Mouse (Mus musculus) kidney, adult 18-20 months (tissue): Measurements from ENCODE around the gene Ppp1r15a.
A peak's percentile ranks its signal among the peaks of the same experiment; 100 is the strongest.
"Not testable (repeated sequence)": the region's sequence is repeated elsewhere in the genome, so short reads cannot be mapped to it uniquely, and the experiment has no call there.

Experiments used
- DNase-seq: peaks from one replicate; pipeline ENCODE4 v3.0.0; 2021

Gene Ppp1r15a

DNA sequence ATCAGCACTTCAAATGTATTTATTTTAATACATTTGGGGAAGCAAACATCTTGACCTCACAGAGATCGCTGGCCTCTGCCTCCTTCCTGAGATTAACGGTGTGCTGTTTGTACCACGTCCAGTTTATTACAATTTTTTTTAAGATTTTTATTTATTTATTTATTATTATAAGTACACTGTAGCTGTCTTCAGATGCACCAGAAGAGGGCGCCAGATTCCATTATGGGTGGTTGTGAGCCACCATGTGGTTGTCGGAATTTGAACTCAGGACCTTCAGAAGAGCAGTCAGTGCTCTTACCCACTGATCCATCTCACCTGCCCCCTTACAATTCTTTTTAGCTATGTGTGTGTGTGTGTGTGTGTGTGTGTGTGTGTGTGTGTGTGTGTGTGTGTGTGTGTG lies 9.2 kb downstream of the Ppp1r15a start:
- not testable (repeated sequence) for DNase-seq

DNA sequence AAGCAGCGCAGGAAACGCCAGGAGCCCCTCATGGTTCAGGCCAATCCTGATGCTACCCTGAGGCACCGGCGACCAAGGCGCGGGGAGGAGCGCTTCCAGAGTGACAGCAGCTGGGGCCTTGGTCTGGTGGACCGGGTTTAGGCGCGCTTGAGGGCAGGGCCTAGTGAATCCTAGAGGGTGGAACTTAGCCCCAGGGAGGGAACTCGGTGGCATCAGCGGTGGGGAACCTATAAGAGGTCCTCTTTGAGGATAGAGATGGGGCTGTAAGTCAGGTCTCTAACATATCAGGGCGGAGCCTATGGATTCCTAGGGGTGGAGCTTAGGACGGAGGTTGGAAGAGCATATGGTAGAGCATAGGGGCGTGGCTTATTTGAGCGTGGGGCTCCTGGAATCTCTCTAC lies 10.6 kb downstream of the Ppp1r15a start:
- no peak for DNase-seq

DNA sequence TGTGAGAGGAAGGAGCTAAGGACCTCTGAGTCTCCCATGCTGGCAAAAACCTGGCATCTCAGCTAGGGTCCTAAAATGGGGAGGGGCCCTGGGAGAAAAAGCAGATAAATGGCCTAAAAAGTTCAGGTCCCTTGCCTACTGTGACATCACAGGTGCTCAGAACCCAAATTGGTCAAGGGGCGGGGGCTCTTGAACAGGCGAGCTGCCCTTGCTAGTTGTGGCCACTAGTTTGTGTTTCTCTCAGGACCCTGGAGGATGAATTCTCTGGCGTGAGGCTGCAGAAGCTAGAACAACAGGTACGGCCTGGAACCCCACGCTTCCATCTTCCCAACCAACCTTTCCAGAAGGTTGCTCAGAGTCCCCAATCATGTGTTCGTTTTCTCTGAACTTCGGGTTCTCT lies 11.7 kb downstream of the Ppp1r15a start:
- DNase-seq: no peak

DNA sequence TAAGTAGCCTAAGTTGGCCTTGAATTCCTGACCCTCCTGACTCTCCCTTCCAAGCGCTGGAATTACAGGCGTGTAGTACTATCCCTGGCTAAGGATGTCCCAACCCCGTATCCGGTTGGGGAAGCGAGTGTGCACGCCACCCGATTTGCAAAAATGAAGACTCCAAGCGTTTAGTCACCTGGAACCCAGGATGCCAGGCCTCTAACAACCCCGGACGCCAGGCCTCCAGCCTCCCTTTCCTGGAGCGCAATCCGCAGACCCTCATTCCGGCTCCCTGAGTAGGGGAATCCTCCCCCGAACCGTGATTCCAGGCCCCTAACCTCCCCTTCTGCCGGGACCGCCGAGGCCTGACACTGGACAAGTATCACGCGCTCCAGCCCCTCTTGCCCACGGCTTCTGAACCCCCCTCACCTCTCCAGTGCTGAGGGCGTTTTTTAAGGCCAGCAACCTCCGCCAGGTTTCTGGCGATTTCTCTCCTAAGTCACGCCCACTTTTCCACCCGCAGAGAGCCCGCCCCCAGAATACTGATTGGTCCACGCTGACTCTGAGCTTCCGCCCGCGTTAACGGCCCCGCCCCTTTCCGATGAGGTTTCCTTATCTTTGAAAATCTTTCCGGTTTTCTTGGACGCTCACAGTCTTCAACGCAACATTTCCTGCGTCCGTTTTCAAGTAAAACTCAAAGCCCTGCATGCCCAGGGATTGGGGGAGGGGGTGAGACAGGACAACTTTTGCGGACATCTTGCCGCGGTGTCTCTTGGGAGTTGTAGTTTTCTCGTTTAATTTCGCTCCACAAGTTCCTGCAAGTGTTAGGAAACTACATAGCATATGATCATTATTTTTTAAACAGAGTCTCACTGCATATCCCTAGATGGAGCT lies 15.9 kb downstream of the Ppp1r15a start, which contains the start of gene Nucb1:
Gene Nucb1, minus strand, starts transcription at position 495 of the 876 bp plus-strand sequence.
- DNase-seq: peak; percentile 96

DNA sequence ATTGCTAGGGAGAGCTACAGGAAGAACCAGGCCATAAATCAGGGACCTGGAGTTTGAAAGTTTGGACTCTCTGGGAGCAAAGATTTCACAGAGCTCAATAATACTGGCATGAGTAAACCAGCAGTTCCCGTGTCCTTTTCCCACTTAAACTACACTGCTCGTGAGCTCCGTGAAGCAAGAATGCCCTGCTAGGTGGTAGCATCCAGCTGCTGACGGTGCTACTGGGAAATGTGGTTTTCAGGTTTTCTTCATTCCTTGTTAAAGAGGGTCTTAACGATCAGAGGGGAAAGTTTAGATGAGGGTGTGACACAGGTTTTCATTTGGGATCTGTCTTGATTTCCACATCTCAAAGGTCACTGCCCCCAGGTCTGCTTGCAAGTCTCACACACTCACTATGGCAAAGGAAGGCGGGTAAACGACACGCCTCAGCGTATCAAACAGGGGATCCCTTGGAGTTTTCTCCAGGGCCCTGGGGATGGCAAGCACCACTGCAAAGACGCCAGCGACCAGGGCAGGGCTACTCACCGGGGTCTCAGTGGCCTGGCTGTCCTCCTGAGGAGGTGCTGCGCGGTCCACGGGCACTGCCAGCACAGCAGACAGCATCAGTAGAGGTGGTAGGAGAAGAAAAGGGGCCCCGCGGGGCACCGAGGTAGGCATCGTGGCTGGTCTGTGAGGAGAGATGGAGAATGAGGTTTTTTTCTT lies 16.7 kb downstream of the Ppp1r15a start:
- DNase-seq: no peak

DNA sequence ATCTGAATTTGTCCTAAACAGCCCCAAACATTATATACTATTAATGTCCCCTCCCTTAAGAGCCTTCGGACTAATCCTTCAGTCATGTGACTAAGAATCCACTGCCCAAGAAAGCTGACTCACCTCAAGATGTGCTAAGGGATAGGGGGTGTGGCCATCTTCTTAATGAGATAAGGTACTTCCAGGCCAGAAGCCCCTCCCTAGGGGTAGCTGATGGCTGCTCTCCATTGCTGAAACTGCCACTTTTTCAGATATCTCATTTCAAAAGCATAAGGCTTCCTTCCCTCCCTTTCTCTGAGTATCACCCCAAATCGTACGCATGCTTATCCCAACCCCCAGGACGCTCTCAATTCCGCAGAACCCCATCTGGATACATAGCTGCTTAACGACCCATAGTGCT lies 17.5 kb downstream of the Ppp1r15a start:
- DNase-seq: no peak

DNA sequence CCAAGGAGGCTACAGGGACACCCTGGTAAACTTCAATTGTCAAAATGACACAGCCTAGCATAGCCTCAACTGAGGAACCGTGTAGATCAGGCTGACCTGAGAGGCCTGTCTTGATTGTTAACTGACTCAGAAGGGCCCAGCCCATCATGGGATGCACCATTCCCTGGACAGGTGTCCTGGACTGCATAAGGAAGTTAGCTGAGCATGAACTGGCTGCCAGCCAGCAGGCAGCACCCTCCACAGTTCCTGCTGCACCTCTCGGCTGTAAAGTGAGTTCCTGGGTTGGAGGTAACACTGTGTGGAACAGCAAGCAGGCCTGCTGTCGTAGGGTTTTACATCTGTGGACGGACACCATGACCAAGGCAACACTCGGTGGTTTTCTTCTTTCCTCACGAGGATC lies 18.5 kb downstream of the Ppp1r15a start:
- DNase-seq: peak; percentile 40

DNA sequence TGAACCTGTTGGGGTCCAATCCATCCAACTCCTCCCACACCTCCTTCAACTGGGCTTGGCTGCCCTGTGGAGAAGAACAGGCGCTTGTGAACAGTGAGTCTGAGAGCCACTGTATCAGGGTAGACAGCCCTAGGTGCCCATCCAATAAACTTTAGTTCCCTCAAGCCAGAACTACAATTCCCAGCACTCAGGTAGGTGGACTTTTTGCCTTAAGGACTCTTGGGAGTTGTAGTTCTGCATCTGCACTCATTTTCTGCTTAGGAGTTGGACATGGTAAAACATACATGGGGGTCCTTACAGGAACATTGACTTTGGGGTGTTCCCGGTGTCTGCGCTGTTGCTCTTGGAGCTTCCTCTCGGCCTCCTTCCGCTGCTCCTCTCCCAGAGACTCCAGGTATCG lies 27.6 kb downstream of the Ppp1r15a start:
- DNase-seq: no peak

DNA sequence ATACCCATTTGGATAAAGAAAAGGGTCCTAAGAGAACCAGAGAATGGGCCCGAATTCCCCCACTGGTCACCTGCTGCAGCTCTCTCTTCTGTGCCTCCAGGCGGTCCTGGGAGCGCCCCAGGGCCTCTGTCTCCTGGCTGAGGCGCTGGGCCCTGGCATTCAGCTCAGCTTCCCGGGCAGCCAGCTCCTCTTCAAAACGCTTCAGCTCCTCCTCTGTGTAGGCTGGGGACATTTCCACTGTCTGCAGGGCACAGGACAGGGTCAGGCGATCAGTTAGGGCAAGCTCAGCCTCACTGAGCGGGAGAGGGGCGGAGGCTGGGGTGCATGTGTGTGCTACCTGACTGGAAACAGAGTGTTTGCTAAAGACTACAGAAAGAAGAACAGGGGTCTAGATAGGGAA lies 31.5 kb downstream of the Ppp1r15a start:
- DNase-seq: no peak

DNA sequence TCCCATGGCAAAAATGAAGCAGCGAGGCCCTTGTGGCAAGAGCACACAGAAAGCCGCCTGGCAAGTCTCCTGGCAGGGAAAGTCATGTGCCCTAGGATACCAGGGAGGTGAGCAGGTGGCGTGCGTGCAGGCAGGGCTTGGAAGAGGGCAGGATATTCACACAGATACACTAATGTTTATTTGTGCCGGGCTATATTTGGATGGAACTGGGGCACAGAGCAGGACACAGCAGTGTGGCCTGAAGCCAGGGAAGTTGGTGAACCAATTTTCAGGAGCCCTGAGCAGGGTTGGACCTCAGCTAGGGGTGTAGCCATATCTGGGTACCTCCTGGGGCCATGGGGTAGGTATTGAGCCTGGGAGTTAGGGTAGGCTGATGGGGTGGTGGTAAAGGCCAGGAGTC lies 33.1 kb downstream of the Ppp1r15a start:
- DNase-seq: no peak

DNA sequence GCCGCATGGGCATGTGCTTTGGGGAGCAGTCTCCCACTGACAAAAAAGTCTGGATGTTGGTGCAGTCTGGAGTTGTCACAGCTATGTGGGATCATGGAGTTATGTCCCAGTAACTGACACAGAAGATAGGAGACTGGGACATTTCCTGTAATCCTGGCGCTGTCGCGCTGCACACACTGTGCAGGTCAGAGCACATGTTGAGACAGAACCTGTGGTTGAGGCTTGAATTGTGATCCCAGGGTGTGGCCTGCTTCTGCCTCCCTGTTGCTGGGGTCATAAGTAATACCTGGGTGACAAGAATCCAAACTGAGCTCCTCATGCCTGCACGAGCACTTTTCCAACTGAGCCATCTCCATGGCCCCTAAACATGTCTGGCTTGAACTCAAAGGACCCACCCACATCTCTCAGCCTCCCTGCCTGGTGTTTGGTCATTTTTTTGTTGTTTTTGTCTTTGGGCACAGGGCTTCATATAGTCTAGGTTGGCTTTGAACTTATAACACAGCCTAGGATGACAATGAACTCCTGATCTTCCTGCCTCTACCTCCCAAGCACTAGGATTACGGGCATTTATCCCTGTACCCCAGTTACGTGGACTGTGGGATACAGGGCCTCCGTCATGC lies 33.7 kb downstream of the Ppp1r15a start:
- DNase-seq: no peak

DNA sequence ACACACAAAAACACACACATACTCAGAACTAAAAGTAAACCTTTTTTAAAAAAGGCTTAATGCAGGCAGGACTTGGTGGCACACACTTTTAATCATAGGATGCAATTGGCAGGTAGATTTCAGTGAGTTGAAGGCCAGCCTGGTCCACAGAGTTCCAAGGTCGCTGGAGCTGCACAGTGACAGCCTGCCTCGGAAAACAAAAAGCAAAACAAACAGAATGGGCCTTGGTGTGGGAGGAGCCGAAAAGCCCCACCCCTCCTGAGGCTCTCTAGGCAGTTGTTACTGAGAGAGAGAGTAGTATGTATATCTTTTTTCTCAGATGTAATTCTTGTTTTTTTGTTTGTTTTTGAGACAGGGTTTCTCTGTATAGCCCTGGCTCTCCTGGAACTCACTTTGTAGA lies 34.8 kb downstream of the Ppp1r15a start:
- peak; percentile 54 for DNase-seq

DNA sequence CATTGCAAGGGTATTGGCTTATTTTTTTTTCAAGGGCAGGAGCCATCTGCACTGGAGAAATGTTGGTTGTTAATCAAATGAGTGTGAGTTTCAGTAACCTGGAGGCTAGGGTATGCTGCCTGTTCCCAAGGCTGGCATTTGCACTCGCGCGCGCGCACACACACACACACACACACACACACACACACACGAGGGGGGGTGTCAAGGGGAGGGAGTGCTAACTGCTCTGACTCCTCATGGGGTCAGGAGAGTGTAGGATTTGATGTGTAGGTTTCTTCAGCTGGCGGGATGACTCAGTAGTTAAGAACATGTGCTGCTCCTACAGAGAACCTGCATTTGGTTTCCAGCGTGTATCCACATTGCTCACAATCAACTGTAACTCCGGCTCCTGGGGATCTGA lies 35.2 kb downstream of the Ppp1r15a start:
- DNase-seq: peak; percentile 18

DNA sequence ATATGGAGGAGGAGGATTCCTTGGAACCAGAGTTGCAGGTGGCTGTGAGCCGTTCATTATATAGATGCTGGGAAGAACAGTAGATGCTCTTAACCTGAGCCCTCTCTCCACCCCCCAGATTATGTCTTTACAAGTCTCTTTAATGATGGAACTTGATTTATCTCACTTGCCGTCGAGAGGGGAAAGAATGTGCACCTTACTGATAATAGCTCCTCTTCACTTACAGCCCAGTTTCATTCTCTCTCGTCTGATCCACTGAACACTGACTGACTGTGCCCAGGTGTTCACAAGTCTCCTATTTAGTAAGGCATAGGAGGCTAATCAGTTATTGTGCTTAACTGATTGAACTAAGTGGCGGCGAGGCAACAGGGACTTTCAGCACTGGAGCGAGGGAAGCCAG lies 36.5 kb downstream of the Ppp1r15a start:
- DNase-seq: no peak

DNA sequence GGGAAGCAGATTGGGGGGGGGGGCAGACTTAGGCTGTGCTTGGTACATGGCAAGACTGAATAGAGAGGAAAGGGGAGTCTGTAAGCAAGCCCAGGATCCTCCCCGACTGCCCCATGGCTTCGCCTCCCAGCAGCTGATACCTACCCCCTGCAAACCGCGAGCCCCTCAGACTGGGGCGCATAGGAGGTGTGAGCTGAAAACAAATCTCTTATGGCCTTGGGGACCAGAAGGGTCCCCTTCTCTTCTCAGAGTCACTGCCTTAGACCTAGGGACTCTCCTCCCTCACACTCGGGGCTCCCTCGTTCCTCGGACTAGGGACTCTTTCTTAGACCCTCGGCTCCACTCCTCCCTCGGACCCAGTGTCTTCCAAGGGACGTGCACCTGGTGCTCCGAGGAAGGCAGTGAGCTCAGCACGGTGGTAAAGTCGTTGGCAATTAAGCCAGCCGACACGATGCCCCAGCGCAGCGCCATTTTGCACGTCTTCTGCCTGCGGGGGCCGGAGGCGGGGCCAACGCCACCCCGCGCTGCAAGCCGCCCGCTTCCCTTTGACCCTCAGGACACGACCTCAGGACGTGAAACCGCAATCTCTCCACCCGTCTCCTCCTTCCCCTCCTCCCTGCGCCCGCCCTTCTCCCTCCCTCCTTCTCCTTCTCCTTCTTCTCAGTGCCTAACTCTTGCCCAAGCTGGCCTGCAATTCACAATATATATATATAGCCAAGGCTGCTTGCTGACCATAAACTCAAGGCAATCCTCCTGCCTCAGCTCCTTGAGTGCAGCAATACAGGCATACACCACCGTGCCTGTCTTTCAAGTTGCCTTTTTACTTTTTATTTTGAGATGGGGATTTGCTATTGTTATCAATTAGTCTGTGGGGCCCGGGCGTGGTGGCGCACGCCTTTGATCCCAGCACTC lies 37.5 kb downstream of the Ppp1r15a start, which contains the start of gene Dhdh:
Gene Dhdh, minus strand, starts transcription at position 513 of the 912 bp plus-strand sequence.
- peak; percentile 67 for DNase-seq

DNA sequence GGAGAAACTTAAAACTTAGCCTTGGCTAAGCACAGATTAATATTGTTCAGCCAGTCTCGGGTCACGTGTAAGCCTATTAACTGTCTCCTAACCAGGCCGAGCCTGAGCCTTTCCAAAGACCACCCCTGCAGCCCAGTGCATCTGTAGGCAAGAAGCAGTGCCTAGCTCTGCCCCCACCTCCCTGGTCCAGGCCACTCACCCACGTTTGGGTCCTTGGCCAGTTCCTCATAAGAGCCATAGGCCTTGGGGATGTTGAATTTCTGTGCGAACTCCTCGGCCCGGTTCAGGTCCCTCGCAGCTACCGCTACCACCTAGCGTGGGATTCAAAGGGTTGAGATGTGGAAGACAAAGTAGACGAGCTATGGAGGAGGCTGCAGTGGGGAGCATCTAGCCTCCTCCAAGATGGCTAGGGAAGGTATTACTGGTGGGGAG lies 38.2 kb downstream of the Ppp1r15a start:
- DNase-seq: no peak

DNA sequence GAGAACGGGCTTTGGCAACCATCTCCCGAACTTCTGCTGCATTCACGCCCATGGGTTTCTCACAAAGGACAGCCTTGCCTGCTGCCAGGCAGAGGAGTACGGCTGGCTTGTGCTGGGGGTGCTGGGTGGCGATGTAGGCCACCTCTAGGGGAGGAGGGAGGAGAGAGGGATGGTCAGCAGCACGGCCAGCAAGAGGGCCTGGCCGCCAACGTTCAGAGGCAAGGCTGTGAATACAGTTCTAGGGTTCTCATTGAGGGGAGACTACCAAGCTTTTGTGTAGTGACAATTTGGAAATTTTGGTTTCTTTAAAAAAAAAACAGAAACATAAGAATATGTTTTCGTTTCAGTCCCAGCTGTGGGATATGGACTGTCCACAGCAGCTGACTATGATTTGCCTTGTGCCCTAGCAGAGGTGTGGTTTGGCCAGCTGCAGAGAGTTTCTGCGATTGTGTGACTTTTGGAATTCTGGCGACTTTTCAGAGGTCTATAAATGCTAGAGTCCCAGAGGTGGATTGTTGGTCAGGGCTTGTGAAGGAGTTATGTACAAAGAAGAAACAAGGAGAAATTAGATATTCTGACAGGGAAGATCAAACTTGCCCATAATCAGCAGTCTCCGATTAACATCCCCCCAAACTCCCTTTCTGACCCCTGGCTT lies 39.2 kb downstream of the Ppp1r15a start, which contains the start of gene Gm45808:
Gene Gm45808, minus strand, starts transcription at position 51 of the 655 bp plus-strand sequence.
- no peak for DNase-seq

DNA sequence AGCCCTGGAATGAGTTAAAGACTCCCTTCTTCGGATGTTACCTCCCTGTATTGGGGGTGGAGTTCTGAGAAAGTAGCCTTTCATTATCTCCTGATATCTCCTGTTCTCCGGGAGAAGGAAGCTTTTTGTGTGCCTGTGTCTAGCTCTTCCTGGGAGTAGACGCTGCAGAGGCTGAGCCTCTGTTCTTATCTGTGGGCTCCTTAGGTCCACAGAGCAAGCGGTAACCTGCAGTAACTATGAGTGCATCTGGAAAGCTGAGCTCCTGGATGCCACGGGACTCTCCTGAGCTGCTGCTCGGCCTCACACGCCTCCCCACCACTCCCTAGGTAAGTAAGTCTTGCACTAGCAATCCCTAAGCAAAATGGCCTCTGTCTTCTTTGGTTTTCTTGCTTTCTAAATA lies 39.9 kb downstream of the Ppp1r15a start:
- DNase-seq: no peak

DNA sequence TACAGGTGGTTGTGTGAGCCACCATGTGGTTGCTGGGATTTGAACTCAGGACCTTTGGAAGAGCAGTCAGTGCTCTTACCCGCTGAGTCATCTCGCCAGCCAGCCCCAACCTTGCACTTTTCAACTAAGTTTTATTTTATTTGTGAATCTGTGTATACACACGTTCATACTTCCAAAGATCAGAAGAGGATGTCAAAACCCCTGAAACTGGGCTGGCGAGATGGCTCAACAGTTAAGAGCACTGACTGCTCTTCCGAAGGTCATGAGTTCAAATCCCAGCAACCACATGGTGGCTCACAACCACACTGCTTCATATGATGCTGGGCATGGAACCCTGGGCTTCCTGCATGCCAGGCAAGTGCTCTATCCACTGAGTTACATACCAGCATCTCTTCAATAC lies 41.1 kb downstream of the Ppp1r15a start:
- not testable (repeated sequence) for DNase-seq

DNA sequence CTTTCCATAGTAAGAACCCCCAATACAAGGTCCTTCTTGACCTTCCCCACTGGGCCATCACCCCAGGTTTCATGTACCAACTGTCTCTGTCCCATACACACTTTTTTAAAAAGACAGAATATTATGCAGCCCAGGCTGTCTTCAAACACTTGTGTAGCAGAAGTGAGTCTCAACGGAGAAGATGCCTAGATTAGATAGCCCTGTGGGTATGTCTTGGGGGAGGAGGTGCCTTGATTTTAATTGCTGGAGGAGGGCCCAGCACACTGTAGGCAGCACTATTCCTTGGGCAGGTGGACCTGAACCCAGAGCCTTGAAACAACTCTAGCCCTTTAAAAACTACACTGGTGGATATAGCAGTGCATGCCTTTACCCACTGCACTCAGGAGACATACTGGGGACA lies 43.9 kb downstream of the Ppp1r15a start:
- DNase-seq: no peak

DNA sequence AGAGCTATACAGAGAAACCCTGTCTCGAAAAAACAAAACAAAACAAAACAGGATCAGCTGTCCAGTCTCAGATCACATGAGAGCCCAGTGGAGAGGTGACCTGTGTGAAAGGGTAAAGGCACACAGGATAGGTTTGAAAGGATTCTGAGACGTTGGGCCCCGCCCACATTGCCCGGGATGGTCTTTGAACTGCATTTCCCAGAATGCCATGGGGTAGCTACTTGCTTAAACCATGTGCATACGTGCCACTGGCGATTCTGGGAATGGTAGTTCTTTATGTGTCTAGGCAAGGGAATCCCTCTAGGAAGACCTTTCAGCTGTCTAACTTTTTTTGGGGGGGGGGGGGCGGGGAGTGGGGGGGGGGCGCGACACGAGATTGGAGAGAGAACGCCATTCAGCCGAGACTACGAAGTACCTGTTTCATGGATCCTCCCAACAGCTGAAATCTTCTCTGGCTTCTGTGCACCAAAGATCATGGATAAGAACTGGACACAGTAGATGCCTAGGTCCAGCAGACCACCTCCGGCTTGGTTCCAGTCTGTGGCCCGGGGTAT lies 44.6 kb downstream of the Ppp1r15a start, which contains the start of gene Tulp2:
Gene Tulp2, plus strand, starts transcription at position 504 of the 554 bp plus-strand sequence.
- peak; percentile 77 for DNase-seq
